Mouse (Mus musculus) ES-E14 (cell line): ENCODE data around the gene Slc16a6.

ENCODE experiments used
- MAFK ChIP-seq: IDR thresholded peaks from 2 replicates; pipeline ENCODE4 v1.6.1; 2014; ENCODE audit warnings: mild to moderate bottlenecking, low read depth, low read length, inconsistent platforms; ENCODE audit not compliant: insufficient read depth
- ZNF384 ChIP-seq: IDR thresholded peaks from 2 replicates; pipeline ENCODE4 v1.6.1; 2012; ENCODE audit warnings: low read depth, low read length, inconsistent platforms

DNA sequence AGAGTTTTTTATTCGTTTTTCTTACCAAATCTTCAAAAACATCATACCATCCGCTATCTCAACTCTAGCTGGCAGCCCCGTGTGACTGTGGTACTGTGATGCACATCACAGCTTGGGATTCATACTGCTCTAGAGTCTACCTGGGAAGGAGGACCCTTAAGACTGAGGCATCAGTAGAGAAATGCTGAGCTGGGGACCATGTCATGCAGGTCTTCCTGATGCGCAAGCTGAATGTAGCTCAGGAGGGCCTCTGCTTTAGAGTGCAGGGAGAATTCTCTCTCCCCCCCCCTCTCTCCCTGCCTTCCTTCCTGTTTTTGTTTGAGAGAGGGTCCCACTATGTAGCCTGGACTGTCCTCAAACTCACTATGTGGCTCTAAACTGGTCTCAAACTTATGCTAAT lies 32.8 kb downstream of the Slc16a6 start:
- TF ChIP-seq MAFK (no peak), ZNF384 (no peak)
